Mouse (Mus musculus) brain, adult 2 months (tissue): Measurements from ENCODE around the gene Rap1gap2.
A peak's percentile ranks its signal among the peaks of the same experiment; 100 is the strongest.

ENCODE experiments used
- DNase-seq: peaks from one replicate; pipeline ENCODE4 v3.0.0; 2011; ENCODE audit warnings: low read depth, low spot score

Rap1gap2 gene

GRCm38 (mm10) chr11:74412462-74412861 is 198.3 kb downstream of the Rap1gap2 start:
- no peak for DNase-seq

DNA sequence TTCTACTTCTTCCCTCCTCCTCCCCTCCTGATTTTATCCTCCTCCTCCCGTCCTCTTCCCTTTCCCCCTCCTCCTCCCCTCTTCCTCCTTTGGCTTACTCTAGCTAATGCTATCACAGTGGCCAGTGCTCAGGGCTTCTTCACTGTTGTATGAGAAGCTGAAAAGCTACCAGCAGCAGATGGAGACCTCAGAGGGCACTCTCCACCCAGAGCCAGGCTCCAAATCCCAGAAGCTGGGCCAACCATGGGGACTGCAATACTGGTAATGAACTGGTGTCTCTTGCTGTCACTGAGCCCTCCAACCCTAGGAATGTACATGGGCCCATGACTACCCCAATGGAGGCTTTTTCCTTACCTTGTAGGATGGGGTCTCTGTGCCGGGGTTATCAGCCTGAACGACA is 198.8 kb downstream of the Rap1gap2 start:
- no peak for DNase-seq

DNA sequence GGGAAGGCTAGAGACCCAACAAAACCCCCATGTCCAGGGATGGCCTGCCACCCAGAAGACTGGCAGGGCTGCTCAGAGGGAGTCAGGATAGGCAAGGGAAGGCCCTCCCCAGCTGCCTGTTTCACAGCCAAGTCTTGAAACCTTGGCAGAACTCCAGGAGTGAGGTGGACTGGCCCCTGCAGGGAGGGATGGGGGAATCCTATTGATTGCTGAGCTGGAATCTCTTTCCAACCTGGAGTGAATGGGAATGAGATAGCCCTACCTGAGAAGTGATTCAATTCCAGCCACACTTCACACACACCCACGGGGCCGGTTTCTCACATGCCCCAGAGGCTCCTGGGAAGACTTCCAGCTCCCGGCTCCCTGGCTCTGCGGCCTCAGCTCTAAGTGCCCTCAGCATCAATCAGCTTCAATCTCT is 200.9 kb downstream of the Rap1gap2 start:
- peak; percentile 61 for DNase-seq

- peak; percentile 32 for DNase-seq
Measured at GRCm38 (mm10) chr11:74409447-74409754, 201.3 kb downstream of the Rap1gap2 start.

GRCm38 (mm10) chr11:74408587-74409446 is 201.9 kb downstream of the Rap1gap2 start:
- DNase-seq: peak; percentile 94

DNA sequence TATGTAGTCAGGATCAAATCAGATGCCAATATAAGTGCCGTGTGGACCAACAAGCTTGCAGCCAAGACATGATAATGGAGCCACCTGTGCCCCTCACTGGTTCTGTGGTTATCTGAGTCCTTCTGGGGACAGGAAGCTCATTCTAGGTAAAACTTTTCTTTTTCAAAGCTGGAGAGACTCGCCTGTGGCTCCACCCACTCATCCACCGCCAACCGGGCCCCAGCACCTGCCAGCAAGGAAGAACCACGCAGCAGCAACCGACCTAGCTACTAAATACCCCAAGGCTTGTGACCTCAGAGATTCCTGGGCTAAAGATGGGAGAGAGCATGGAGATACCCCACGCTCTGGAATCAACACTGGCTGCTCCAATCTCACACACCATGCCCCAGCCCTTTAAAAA is 205.5 kb downstream of the Rap1gap2 start:
- no peak for DNase-seq

DNA sequence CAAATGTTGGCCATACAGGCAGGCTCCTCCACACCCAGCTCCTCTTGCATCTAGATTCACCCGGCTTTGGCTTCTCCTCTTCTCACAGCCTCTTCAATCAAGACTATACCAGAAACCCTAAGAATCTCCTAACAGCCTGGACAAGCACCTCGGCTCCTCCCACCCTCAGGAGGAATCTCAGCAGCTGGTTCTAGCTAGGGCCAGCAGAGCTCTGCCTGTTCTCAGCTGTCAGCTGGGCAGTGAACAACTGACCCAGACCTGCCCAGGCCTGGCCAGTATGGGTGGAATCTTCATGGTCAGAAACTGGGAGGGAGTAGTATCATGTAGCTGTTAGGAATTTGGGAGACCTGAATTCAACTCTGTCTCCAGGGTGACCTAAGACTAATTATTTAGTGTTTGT is 206.5 kb downstream of the Rap1gap2 start:
- DNase-seq: no peak

DNA sequence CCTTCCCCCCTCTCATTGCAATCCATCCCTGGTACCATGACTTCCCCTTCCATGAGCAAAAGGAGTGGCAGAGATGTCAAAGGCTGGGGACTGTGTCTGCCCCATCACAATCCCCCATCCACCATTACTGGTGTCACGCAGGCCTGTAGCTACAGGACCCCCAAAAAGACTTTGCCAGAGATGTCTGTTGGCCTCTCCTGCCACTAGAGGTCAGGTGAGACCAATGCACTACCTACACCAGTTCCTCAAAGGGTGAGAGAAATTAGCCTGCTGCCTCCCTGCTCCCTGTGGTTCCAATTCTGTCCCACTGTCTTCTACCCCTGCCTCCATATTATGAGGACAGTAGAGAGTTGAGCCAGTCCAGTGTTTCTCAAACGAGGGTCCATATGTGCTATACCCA is 208.6 kb downstream of the Rap1gap2 start:
- DNase-seq: no peak

GRCm38 (mm10) chr11:74395583-74395982 is 215.1 kb downstream of the Rap1gap2 start:
- no peak for DNase-seq

DNA sequence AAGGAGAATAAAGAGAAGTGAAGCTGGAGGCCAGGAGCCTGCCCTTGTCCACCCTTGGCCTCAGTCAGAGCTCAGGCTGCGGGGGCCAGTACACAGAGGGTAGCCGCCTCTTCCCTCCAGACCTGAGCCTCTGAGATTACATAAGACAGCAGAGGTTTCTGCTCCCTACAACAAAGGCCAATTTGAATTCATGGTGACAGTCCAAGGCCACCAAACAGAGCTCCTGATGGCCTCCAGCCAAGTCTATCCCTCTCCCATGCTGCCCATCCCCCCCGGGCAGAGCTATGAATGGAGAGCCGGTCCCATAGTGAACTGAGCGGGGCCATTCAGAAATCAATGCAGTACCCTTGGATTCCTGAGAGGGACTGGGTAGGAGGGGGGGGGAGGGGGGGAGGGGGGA is 217.2 kb downstream of the Rap1gap2 start:
- no peak for DNase-seq

DNA sequence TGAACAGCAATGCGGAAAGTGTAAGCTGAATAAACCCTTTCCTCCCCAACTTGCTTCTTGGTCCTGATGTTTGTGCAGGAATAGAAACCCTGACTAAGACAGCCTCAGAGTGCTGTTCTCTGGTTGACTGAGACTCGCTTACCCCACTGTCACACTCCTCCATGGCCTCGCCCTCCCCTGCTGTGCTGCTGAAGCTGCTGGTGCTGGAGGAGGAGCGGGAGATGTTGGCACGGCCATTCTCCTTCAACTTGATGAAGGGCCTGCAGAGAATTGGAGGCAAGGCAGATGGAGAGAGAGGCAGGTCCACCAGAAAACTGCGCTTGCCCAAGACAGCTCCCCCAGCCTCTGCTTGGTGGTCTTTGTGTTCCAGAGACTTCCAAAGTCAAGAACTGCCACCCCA is 217.8 kb downstream of the Rap1gap2 start:
- peak; percentile 45 for DNase-seq

DNA sequence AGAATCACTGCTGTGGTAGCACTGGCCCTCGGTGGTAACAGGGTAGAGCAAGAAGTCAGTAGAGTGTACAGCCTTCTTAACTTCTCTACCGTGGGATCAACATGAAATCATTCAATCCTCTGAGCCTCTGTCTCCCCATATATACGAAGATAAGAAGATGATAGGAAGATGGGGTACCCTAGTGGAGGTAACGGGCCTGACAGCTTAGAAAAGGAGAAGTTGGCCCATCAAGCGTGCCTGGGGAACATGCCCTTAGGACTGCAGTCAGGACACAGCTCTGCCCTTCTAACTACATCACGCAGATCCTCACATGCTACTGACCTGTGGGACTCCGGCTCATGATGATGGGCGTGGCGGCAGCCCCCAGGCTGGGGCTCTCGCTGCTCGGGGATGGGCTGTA is 218.8 kb downstream of the Rap1gap2 start:
- no peak for DNase-seq

- no peak for DNase-seq
Measured at GRCm38 (mm10) chr11:74387203-74387602, 223.5 kb downstream of the Rap1gap2 start.

GRCm38 (mm10) chr11:74385674-74386073 is 225.0 kb downstream of the Rap1gap2 start:
- DNase-seq: no peak

DNA sequence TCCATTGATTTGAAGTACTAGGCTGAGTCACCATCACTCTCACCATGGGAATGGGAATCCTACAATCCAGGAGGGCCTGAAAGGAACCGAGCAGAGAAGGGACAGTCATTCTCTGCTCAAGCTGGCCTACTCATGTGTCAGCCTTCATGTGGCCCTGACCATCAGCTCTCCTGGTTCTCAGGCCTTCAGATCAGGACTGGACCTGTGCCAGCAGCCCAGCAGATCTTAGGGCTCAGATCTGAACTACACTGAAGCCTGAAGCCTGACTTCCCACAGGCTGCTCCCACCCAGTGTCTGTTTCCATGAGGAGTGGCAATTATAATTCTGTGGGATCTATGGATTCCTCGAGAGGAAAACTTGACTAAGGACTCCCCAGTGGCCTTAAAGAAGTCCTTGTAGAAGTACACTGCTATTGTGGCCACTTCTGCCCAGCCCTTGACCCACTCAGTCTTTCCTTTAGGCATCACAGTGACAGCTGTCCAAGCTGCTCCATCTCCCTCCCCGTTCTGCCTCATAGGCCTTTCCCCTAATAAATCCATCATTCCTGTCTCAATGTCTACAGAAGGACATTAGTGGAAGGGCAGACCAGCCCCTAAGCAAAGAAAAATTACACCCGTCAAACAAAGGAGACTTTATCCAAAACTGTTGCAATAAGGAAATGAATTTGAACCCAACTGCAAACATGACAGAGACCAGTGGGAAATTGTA is 231.4 kb downstream of the Rap1gap2 start:
- DNase-seq: no peak

GRCm38 (mm10) chr11:74376847-74377246 is 233.9 kb downstream of the Rap1gap2 start:
- DNase-seq: peak; percentile 90

DNA sequence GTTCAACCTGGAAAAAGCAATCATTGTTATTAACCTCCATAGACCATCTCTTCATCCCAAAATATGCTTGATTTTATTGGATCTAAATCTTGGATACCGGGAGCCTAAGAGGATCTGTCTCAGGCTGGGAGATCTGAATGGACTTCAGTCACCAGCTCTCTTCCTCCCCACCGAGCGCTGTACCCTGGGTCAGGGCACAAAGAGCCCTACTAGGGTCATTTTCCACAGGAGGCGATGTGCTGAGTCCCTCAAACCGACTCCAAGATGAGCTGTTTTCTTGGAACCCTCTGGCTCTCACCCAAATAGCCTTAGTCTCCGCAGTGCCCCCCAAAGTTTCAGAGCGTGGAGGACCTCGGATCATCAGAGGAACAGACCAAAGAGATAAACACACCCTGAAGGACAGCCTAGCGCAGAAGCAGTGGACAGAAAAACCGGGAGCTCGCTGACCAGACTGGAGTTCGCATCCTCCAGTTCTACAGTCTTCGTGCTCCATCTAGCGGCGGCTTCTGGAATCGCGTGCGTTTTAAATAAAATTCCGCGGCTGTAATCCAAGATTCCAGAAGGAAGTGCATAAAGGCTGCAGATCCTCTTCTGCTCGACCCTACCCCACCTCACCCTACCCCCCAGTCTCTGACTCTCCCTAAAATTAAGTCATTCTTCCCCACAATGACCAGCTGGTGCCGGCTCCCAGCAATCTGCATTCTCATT is 239.2 kb downstream of the Rap1gap2 start:
- DNase-seq: peak; percentile 79

- no peak for DNase-seq
Measured at GRCm38 (mm10) chr11:74361769-74362168, 248.9 kb downstream of the Rap1gap2 start, which contains the start of gene Olfr412. TSS of gene Olfr412 (plus strand) at chr11:74362069.

DNA sequence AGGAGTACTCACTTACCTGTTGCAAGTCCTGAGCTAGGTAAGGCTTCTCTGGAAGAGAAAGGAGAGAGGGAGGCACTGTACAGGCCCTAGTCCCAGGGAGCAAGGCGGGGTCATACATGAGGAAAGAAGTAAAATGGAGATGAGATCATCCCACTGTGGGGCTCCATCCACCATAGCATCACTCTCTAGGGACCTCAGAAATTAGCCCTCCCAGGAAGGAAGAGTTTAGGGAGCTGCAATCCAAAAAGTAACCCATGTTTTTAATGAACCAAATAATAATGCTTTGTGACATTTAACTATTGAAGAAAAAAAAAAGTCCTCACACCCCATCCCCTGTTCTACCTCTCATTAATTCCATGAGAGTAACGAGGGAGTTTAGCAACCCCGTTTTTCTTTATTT is 258.2 kb downstream of the Rap1gap2 start, which contains the start of gene Olfr411:
Gene Olfr411 (minus strand): TSS at position 101 of the 400 bp plus-strand sequence.
- DNase-seq: no peak

GRCm38 (mm10) chr11:74337931-74338330 is 272.8 kb downstream of the Rap1gap2 start, which contains the start of gene Olfr410:
TSS of gene Olfr410 (minus strand) at chr11:74338031.
- DNase-seq: no peak
